ENCODE assay signal across 21 mouse cellular contexts in genomic region chr4:127501881-127502280, GRCm38 (mm10).
DNase-seq lines count a peak whose midpoint lies in the region; ATAC-seq and TF ChIP-seq lines count a peak whose summit lies in the region.
"Had no signal": no experiment of that assay in that cellular context is flagged by ENCODE, and none has a peak within 500 bp of the region (broad histone marks: within the 10 kb centered on the region; RNA-seq: fewer than 3 reads in every experiment).

No protein-coding gene starts in this region.

- no peak for ATAC-seq in inflammation-experienced regulatory T-cells, adult 6 months
- ATAC-seq: activated CD4-positive, CD25-positive, alpha-beta regulatory T cell, adult 4 months; forebrain, embryonic 15.5 days; intestine, postnatal 0 days; Patski had no signal

- intact Hi-C loops in left cerebral cortex, postnatal 4 days (cut with DNase I) = no loop called here
- intact Hi-C loops in left cerebral cortex, adult 2 months (cut with DNase I) = no loop called here

- TF ChIP-seq CTCF in left cerebral cortex, adult 2 months (IDR thresholded peaks at IDR 0.05) = no peak

- peak; percentile 57 for DNase-seq in left cerebral cortex, postnatal 4 days
- no peak for DNase-seq in left cerebral cortex, adult 2 months (ENCODE audit: extremely low spot score in 1 of 2, low spot score in 2 of 2)
- DNase-seq in cerebellum, adult 11-12 months = peak; percentile 49
- DNase-seq in cerebellum, adult 9-10 months = peak; percentile 44
- DNase-seq in cerebellum, postnatal 25 days = peak; percentile 60 to 67
- DNase-seq in spleen, postnatal 10 days (ENCODE audit: low spot score in 2 of 2) = no peak
- DNase-seq in right cerebral cortex, postnatal 14 days = no peak
- DNase-seq: adrenal gland, postnatal 14 days; gastrocnemius, postnatal 10 days; heart, adult 2 months; heart, postnatal 14 days; kidney, adult 8-10 months had no signal

- no peak overlapping the region for H3K27ac ChIP-seq in left cerebral cortex, adult 2 months
- H3K27ac ChIP-seq: embryonic facial prominence, embryonic 10.5 days; forebrain, embryonic 15.5 days; heart, adult 2 months; heart, embryonic 15.5 days; hindbrain, embryonic 14.5 days had no signal

- no peak overlapping the region for H3K4me3 ChIP-seq in left cerebral cortex, adult 2 months
- H3K4me3 ChIP-seq: embryonic facial prominence, embryonic 10.5 days; erythroblast, embryonic 14.5 days; forebrain, embryonic 15.5 days; heart, adult 2 months; heart, embryonic 15.5 days had no signal

Comparison
In these comparisons a context has a peak if more than half of its experiments do, and no peak if none do; other contexts are left out.
1. DNase-seq: peak in left cerebral cortex, postnatal 4 days (single experiment), cerebellum, adult 11-12 months (single experiment), cerebellum, adult 9-10 months (single experiment) and cerebellum, postnatal 25 days (2 of 2); none in left cerebral cortex, adult 2 months (0 of 2), spleen, postnatal 10 days (0 of 2) and right cerebral cortex, postnatal 14 days (single experiment).